Mouse (Mus musculus) adipocyte (in vitro differentiated cells): ENCODE measurements around the gene Efr3b.
"Not testable (repeated sequence)": the region's sequence is repeated elsewhere in the genome, so short reads cannot be mapped to it uniquely, and the experiment has no call there.

Experiments
- DNase-seq: peaks from one replicate; pipeline ENCODE4 v3.0.0-alpha.2; 2016; ENCODE audit warnings: low spot score

Gene Efr3b

DNA sequence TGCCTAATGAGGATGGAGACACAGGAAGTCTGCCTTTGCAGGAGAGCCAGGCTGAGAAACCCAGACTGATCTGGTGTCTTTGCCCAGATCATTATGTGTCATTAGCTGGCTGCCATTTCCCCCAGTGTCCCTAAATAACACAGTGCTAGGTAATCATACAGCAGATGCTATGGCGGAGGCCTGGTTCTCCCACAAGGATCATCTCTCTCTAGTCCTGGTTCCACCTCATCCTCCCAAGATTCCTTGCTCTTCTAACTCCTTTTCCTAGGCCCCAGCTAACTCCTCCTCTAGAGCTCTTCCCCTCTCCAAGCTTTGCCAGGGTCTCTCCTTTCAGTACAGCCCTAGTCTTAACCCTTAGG is 57.7 kb downstream of the Efr3b start:
- DNase-seq, result no peak

GRCm38 (mm10) chr12:3973169-3973568 is 65.5 kb downstream of the Efr3b start:
- not testable (repeated sequence) for DNase-seq

DNA sequence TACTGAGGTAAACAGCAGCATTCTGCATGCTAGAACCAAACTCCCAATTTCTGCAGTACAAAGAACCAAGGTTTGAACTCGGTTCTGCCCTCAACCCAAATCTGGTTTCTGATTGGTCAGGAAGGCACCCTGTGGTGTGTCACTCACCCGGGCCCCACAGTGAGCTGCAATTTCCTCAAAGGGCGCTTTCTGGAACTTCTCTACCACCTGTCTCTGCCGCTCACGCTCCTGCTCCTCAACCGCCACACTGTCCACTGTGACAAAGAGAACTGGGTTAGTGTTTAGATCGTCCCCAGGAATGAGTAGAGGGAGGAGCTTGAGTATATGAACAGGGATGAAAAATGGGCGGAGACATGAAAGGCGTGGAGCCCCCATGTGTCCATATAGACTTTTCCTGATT is 70.3 kb downstream of the Efr3b start:
- DNase-seq, result no peak

- DNase-seq, result no peak
Measured at GRCm38 (mm10) chr12:3967196-3967595, 71.5 kb downstream of the Efr3b start.

DNA sequence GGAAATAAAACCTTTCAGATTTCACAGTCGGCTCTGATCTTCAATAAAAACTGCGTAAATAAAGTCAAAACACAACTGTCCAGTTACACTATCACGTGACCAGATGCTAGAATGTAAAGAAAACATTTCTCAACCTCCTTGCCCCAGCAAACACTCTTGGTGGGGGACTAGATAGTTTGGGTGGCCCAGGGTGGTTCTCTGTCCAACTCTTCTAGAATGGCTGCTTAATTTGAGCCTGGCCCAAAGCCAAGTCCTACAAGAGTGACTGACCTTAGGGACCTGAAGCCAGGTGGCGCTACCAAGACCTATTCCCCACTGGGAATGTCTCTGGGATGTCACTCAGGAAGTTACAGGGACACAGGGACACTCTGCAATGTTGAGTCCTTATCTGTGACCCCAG is 78.2 kb downstream of the Efr3b start:
- no peak for DNase-seq

DNA sequence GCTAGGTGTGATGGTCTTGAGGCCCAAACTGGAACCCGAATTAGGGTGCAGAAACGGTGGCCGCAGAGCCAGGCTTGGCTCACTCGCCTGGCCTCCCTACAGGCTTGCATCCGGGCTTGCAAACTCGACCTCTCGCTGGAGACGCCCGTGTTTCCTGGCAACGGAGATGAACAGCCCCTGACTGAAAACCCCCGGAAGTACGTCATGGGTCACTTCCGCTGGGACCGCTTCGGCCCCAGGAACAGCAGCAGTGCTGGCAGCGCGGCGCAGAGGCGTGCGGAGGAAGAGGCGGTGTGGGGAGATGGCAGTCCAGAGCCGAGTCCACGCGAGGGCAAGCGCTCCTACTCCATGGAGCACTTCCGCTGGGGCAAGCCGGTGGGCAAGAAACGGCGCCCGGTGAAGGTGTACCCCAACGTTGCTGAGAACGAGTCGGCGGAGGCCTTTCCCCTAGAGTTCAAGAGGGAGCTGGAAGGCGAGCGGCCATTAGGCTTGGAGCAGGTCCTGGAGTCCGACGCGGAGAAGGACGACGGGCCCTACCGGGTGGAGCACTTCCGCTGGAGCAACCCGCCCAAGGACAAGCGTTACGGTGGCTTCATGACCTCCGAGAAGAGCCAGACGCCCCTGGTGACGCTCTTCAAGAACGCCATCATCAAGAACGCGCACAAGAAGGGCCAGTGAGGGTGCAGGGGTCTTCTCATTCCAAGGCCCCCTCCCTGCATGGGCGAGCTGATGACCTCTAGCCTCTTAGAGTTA is 78.7 kb downstream of the Efr3b start:
- no peak for DNase-seq

DNA sequence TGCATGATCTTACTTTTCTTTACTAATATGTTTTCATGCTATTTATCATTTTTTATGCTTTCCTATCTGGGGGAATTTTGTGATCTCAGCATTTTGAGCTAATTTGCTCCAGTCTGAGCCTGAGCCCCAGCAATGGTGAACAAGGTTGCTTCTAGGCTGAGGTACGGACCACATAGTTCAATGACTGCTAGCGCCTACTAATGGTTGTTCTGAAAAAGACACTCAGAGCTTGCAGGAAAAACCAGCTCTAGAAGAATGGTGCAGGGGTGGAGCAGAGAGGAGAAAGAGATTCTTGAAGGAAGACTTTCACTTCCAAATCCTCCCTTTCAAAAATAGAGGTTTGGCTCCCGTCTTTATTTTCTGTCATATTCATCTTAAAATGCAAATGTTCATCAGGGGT is 82.4 kb downstream of the Efr3b start:
- DNase-seq, result no peak

DNA sequence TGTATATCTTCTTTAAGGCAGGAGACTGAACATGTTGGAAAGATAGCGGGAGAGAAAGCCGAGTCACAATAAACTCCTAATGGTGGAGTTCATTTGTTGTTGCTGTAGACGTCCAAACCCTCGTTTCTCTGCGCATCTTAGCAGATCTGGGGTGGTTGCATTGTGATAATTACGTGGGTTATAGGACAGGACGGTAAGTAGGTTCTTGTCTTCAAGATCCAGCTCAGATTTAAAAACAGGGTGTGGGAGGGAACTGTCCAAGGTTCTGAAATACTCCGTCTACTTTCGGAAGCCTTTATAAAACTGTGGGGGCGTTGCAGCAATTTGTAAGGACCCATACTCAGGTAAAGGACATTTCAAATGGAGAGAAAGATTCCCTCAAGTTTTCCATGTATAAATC is 83.3 kb downstream of the Efr3b start:
- DNase-seq, result peak; percentile 49

GRCm38 (mm10) chr12:3954651-3955050 is 84.1 kb downstream of the Efr3b start, which contains the start of gene Pomc:
TSS of gene Pomc (plus strand) at chr12:3954951.
- no peak for DNase-seq

DNA sequence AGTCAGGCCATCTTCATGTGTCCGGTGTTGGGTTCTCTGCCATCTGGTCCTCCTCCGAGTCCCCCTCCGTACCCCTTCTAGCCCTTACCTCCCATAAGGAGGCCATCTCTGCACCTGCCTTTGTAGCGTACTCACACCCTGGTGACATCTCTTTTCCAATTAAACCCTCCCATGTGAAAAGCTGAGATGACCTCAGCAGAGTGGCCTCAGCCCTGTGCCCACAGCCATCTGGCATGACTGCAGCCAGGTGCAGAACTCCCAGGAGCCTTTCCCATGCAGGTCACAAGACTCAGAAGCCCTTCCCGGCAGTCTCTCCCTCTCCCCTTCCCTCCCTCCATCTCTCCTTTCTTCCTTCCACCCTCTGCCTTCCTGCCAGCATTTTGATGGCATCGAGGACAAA is 91.2 kb downstream of the Efr3b start:
- no peak for DNase-seq

GRCm38 (mm10) chr12:3944454-3945073 is 94.2 kb downstream of the Efr3b start:
- no peak for DNase-seq

DNA sequence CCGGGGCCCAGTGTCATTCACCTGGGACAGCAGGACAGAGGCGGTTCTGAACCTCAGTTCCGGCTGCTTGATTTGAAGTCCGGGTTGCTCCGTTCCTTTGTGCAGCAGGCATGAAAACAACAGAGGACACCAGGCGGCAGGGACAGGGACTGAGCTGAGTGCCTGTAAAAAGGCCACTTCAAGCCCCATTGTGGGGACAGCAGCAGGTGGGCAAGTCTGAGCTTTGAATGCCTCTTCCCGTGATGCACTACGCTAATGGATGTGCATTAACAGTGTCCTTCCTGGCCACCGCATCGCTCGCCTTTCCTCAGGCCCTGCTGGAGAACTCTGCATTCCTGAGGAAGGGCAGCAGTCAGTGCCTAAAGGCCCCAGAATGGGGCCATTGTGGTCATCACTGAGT is 96.7 kb downstream of the Efr3b start:
- no peak for DNase-seq

- not testable (repeated sequence) for DNase-seq
Measured at GRCm38 (mm10) chr12:3930090-3930865, 108.4 kb downstream of the Efr3b start.

GRCm38 (mm10) chr12:3928841-3929240 is 109.9 kb downstream of the Efr3b start:
- peak; percentile 32 for DNase-seq

DNA sequence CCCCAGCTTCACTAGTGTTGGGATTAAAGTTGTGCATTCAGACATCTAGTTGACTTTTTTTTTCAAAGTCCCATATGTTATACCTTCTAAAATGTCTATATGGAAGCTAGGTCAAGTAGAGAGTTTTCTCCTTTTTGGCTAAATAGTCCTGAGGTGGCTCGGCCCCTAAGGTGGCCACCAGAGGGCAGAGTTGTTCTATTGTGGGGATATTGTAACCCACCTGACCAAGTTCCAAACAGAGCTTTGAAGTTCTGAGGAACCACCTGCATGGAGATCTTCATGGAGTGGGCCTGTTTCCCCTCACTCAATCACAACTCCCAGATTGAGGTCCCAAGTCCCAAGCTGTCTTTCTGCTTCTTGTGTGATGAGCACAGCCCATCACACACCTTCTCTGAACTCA is 112.6 kb downstream of the Efr3b start:
- DNase-seq, result peak; percentile 51

- no peak for DNase-seq
Measured at GRCm38 (mm10) chr12:3919423-3919822, 119.3 kb downstream of the Efr3b start.

- DNase-seq, result no peak
Measured at GRCm38 (mm10) chr12:3918577-3918976, 120.1 kb downstream of the Efr3b start.

DNA sequence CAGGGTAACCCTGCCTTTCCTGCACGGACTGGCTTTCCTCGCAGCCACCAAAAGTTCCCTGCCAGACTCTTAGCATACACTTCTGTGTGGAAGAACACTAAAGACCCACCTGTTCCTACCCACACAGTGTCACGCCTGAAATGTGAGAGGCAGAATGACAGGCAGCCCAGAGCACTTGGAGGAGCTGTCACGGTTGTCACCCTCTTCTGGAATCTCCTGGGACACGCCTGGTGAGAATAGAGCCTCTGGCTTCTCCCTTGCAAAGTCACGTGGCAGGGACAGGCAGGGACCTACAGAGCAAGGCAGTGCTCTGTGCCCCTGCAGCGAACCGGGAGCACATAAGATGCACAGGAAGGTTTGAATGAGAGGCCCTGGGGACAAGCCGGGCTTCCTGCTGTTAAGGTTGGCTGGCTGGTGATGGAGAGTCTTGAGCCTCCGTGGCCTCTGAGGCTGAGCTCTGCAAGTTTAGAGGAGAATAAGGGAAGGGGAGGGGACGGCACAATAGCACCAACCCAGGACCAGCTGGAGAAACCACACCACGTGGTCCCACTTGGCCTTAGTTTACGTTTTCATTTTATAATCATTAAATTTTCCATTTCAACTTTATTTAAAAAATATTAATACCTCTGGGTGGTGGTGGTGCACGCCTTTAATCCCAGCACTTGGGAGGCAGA is 120.9 kb downstream of the Efr3b start:
- no peak for DNase-seq

DNA sequence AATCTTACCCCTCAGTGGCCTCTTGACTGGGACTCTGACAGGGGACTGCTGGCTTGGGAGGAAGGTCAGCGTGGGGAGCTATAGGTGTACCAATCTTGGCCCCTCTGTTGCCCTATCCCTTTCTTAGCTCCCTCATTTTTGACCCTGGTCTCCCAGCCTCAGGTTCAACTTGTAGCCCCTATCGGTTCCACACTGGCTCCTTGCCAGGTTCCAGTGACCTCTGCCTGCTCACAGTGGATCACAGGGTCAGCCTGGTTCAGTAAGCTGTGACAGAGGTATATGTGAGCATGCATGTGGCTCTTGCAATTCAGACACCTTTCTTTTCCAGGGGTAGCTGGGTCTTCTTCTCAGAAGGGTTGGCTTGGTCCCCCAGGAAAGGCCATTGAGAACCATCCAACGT is 122.9 kb downstream of the Efr3b start:
- DNase-seq, result no peak
